Mouse (Mus musculus) midbrain, embryonic 13.5 days (tissue): ENCODE data around the gene Gm47289. TPM values are rescaled to one million over a fixed set of nuclear protein-coding genes. Genes with fewer than 3 reads are reported as not detected.

ENCODE experiments used
- polyA plus RNA-seq: library from polyadenylated mRNA; unstranded; fragments of >200 nt; fragmentation: Nextera tagmentation; extraction: Ambion mirVana; gene quantifications from 2 replicates; pipeline ENCODE4 v1.2.1, GENCODE M21; 2015

Gene Gm47289
- polyA plus RNA-seq, 1 experiment from 2014 or later, result not detected

Other genes with a start within 250 kb of the Gm47289 start
- 5.2 and 6.2 TPM in 2 replicates for gene Ctdspl, start 232.7 kb upstream of the Gm47289 start, polyA plus RNA-seq
- gene Vill, start 106.4 kb upstream of the Gm47289 start, polyA plus RNA-seq, result 4.2 and 4.4 TPM in 2 replicates
- 20.0 and 21.0 TPM in 2 replicates for gene Plcd1, start 65.7 kb upstream of the Gm47289 start, polyA plus RNA-seq
- gene Dlec1, start 56.7 kb upstream of the Gm47289 start, polyA plus RNA-seq, result 0.75 and 0.81 TPM in 2 replicates
- 1.4 TPM in 2 replicates for gene Acaa1b, start 2.1 kb upstream of the Gm47289 start, polyA plus RNA-seq
- gene Slc22a13, start 49.9 kb downstream of the Gm47289 start, polyA plus RNA-seq, result not detected in 2 replicates
- gene Oxsr1, start 163.3 kb downstream of the Gm47289 start, polyA plus RNA-seq, result 13.0 and 13.7 TPM in 2 replicates
- gene Acaa1a, start 180.5 kb downstream of the Gm47289 start, polyA plus RNA-seq, result 93.1 and 100 TPM in 2 replicates
- gene Myd88, start 182.2 kb downstream of the Gm47289 start, polyA plus RNA-seq, result 4.5 and 4.7 TPM in 2 replicates
- 1.9 and 3.4 TPM in 2 replicates for gene Xylb, start 198.2 kb downstream of the Gm47289 start, polyA plus RNA-seq
- 0.11 TPM in 1 of 2 replicates, not detected in the other for gene Slc22a14, start 206.4 kb downstream of the Gm47289 start, polyA plus RNA-seq
- 58.7 and 66.2 TPM in 2 replicates for gene Acvr2b, start 243.0 kb downstream of the Gm47289 start, polyA plus RNA-seq